Mouse (Mus musculus): ENCODE measurements around the gene Kcnj4. TPM values are rescaled to one million over a fixed set of nuclear protein-coding genes. Genes with fewer than 3 reads are reported as not detected.
"Not testable (repeated sequence)": the region's sequence is repeated elsewhere in the genome, so short reads cannot be mapped to it uniquely, and the experiment has no call there.

Gene Kcnj4
- polyA plus RNA-seq, 1 experiment from 2014 or later: not detected

DNA sequence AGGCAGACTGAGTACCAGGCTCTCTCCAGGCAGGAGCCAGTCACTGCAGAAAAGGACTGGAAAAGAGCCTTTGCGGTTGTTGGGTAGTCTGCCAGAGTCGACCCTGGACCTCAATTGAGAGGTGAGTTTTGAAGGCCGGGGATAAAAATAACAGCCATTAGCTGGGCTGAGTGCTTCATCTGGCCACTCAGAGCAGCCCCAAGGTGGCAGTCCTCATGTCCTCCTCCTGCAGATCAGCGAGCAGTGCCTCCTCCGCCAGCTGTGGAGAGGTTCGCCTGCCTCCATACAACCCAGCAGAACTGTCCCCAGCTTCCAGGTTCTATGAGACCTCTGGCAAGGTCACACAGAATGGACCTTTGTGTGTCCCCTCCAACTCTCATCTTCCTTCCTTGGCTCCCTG lies 27.8 kb downstream of the Kcnj4 start:
- DNase-seq (no peak), ATAC-seq (ENCODE audit: low read depth) (no peak)
- no peak overlapping the region for H3K4me3 ChIP-seq (replicated peaks)
- peaks cover 43% of the 10 kb centered on the region for H3K27me3 ChIP-seq
- H3K9me3 ChIP-seq (replicated peaks): no peaks in the 10 kb centered on the region
- WGBS (ENCODE audit: insufficient replicate concordance): 46% methylated on average over 6 of the region's 6 CpGs
- H3K4me2 ChIP-seq: no peak overlapping the region
- H3K4me1 ChIP-seq (replicated peaks): no peaks in the 10 kb centered on the region
- no peak overlapping the region for H3K27ac ChIP-seq
- no peaks in the 10 kb centered on the region for H3K36me3 ChIP-seq
- H3K9ac ChIP-seq: no peak overlapping the region

DNA sequence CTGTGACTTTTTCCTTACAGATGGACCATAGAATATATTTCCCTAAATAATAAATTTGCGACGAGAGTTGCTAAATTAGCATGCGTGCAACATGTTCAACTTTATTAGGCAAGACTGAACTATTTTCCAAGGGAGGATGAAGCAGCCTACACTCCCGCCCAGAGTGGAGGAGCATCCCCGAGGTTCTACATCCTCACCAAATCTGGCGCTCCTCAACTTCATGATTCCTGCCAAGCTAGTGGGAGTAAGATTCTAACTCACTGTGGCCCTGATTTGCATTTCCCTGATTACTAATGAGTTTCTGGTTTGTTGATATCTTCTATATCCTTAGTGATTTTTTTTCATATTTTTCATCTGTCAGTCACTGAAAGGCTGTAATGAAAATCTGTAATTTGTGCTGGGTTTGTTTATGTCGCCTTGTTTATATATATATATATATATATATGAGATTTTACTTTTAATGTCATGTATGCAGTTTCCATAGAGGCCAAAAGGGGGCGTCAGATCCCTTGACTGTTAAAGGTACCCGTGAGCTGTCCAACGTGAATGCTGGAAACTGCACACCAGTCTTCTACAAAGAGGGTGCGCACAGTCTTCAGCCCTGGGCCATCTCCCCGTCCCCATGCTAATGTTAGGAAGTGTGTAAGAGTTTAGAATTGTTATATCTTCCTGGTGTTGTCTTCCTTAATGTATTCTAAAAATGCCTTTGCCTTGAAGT lies 31.2 kb downstream of the Kcnj4 start:
- Histone ChIP-seq H3K36me3 (no peaks in the 10 kb centered on the region), H3K4me2 (no peak overlapping the region), H3K9ac (no peak overlapping the region), H3K27ac (no peak overlapping the region), H3K9me3 (replicated peaks) (no peaks in the 10 kb centered on the region), H3K27me3 (peaks cover 11% of the 10 kb centered on the region; the same call in 1 of the 2 replicates), H3K4me3 (replicated peaks) (no peak overlapping the region), H3K4me1 (replicated peaks) (no peaks in the 10 kb centered on the region)
- no peak for DNase-seq
- ATAC-seq (ENCODE audit: low read depth): no peak
- 42% methylated on average over 12 of the region's 12 CpGs for WGBS (ENCODE audit: insufficient replicate concordance)

DNA sequence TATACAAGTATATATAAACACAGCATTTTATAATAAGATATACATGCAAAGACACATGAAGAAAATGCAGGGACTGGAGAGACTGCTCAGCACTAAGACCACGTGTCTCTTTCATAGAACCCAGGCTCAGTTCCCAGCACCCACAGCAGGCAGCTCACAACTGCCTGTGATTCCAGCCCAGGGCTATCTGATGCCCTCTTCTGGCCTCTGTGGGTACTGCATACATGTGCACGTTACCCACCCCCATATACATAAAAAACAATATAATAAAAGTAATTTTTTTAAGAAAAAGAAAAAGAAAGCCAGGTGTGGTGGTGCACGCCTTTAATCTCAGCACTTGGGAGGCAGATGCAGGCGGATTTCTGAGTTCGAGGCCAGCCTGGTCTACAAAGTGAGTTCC lies 32.0 kb downstream of the Kcnj4 start:
- 0 out of 2 replicates have a peak, but pooled peaks cover 4% of the 10 kb centered on the region for H3K27me3 ChIP-seq
- H3K4me2 ChIP-seq: no peak overlapping the region
- H3K9me3 ChIP-seq (replicated peaks): no peaks in the 10 kb centered on the region
- H3K27ac ChIP-seq: no peak overlapping the region
- no peak overlapping the region for H3K4me3 ChIP-seq (replicated peaks)
- 60% methylated on average over 5 of the region's 5 CpGs for WGBS (ENCODE audit: insufficient replicate concordance)
- ATAC-seq (ENCODE audit: low read depth) (no peak), DNase-seq (no peak)
- H3K4me1 ChIP-seq (replicated peaks): no peaks in the 10 kb centered on the region
- H3K9ac ChIP-seq: no peak overlapping the region
- no peaks in the 10 kb centered on the region for H3K36me3 ChIP-seq

DNA sequence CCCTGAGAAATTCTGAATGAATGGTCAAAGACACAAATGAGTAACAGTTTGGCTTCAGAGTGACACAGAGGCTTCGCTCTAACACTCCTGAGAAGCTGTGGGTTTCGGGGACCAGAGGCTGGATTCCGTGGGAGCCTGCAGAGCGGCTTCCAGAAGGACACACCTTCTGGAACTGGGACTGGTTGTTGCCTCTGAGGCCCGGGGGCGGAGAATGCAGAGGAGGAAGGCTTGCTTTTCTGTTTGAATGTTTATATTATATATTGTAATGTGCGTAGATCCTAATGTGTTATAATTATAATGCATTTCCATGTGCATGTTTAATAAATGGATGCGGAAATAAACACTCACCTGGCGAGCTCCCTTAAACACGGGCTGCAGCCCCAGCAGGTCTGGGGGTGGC lies 33.9 kb downstream of the Kcnj4 start:
- H3K9ac ChIP-seq: no peak overlapping the region
- DNase-seq: no peak
- H3K27ac ChIP-seq: no peak overlapping the region

DNA sequence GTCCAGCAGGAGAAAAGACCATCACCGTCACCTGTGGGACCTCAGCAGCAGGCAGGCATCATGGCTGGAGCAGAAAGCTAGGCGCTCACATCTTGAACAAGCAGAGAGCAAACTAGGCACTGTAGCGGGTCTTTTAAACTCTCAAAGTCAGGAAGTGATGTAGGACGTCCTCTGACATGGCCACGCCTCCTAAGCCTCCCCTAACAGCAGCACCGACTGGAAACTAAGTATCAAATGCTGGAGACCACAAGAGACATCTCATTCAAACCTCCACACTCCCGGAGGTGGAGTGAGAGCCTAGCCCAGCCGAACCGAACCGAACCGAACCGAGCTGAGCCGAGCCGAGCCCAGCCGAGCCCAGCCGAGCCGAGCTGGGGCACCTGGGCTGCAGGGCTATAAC lies 34.5 kb downstream of the Kcnj4 start:
- Histone ChIP-seq H3K9ac (no peak overlapping the region), H3K36me3 (no peaks in the 10 kb centered on the region), H3K9me3 (replicated peaks) (no peaks in the 10 kb centered on the region), H3K4me2 (peak overlapping the region; percentile 26; the same call in 1 of the 2 replicates), H3K27ac (no peak overlapping the region), H3K4me3 (replicated peaks) (no peak overlapping the region), H3K27me3 (peaks cover 6% of the 10 kb centered on the region; the same call in 1 of the 2 replicates), H3K4me1 (replicated peaks) (peaks cover 5% of the 10 kb centered on the region; the same call in 1 of the 2 replicates)
- ATAC-seq (ENCODE audit: low read depth): no peak
- WGBS (ENCODE audit: insufficient replicate concordance): 22% methylated on average over 17 of the region's 17 CpGs
- DNase-seq: no peak

More for the DNA sequence above, 33.9 kb downstream of the Kcnj4 start:
- no peaks in the 10 kb centered on the region for H3K9me3 ChIP-seq (replicated peaks)
- 52% methylated on average over 10 of the region's 10 CpGs for WGBS (ENCODE audit: insufficient replicate concordance)
- no peak overlapping the region for H3K4me3 ChIP-seq (replicated peaks)
- peaks cover 5% of the 10 kb centered on the region; the same call in 1 of the 2 replicates for H3K4me1 ChIP-seq (replicated peaks)
- ATAC-seq (ENCODE audit: low read depth): no peak
- no peaks in the 10 kb centered on the region for H3K36me3 ChIP-seq
- H3K4me2 ChIP-seq: no peak overlapping the region
- H3K27me3 ChIP-seq: peaks cover 6% of the 10 kb centered on the region; the same call in 1 of the 2 replicates

DNA sequence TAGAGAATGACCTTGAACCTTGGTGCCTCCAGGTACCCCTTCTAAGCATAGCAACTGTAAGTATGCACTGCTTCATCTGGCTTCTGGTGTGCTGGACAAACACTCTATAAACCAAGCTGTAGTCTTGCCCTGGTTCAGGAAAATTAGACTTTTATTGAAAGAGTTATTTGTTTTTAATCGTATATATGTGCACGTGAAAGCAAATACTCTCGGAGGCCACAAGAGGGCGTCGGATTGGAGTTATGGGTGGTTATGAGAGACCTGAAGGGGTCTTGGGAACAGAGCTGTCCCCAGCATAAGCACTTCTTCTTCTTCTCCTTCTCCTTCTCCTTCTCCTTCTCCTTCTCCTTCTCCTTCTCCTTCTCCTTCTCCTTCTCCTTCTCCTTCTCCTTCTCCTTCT lies 35.5 kb downstream of the Kcnj4 start:
- no peaks in the 10 kb centered on the region for H3K9me3 ChIP-seq (replicated peaks)
- H3K27me3 ChIP-seq: peaks cover 6% of the 10 kb centered on the region; the same call in 1 of the 2 replicates
- ATAC-seq (ENCODE audit: low read depth) (no peak), DNase-seq (no peak)
- H3K27ac ChIP-seq: no peak overlapping the region
- no peak overlapping the region for H3K9ac ChIP-seq
- H3K36me3 ChIP-seq: no peaks in the 10 kb centered on the region
- no peak overlapping the region for H3K4me3 ChIP-seq (replicated peaks)
- no peak overlapping the region for H3K4me2 ChIP-seq
- 58% methylated on average over 5 of the region's 5 CpGs for WGBS (ENCODE audit: insufficient replicate concordance)
- peaks cover 5% of the 10 kb centered on the region; the same call in 1 of the 2 replicates for H3K4me1 ChIP-seq (replicated peaks)

DNA sequence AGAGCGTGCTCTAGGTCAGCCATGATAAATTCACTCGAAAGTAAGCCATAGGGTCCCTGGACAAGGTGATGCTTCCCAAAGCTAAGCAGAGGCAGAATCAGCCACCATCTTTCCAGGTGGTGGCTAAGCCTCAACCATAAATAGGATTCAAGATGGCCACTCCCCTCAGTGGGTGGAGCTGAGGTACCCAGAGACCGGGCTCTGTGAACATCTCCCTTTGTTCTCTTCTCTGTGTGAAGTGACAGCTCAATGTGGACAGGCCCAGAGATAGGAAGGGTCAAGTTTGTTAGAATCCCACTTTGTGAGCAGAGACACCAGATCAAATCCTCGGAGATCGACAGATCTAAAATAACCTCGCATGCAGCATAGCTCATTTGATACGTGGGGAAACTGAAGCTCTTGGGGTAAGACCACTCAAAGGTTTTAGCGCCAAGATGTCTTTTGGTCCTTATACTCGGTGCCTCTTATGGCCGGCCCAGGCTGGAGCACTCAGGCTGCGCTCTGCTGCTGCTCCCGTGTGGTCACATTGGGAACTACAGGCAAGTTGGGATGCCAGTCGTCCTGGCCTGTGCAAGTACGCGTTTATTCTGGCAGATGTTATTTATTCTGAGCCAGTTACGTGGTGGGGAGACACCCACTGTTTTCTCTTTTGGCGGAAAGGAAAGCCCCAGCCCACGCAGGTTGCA lies 38.3 kb downstream of the Kcnj4 start:
- Histone ChIP-seq H3K27me3 (peaks cover 28% of the 10 kb centered on the region), H3K36me3 (no peaks in the 10 kb centered on the region), H3K9me3 (replicated peaks) (no peaks in the 10 kb centered on the region), H3K4me3 (replicated peaks) (no peak overlapping the region), H3K4me1 (replicated peaks) (peaks cover 5% of the 10 kb centered on the region; the same call in 1 of the 2 replicates), H3K9ac (no peak overlapping the region), H3K27ac (no peak overlapping the region), H3K4me2 (no peak overlapping the region)
- peak; percentile 54 for DNase-seq
- ATAC-seq (ENCODE audit: low read depth): no peak
- WGBS (ENCODE audit: insufficient replicate concordance): 5% methylated on average over 18 of the region's 18 CpGs

DNA sequence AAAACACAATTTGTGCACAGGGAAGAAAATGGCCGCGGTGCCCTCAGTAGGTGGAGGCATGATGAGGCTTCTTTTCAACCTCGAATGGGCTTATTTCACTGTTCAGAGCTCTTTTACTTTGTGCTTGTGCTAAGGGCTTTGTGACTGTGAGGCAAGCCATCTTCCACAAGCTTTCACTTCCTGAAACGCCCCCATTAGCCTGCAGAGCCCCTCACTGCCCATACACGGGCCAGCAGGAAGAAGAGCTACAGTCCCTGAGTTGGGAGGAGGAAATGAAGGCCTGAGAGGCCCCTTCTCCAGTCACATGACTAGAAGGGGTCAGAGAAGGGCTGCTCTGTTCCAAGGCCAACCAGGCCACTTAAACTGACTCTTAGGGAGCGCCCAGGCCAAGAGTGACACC lies 48.5 kb downstream of the Kcnj4 start:
- WGBS (ENCODE audit: insufficient replicate concordance): 52% methylated on average over 6 of the region's 6 CpGs
- ATAC-seq (ENCODE audit: low read depth) (0 out of 2 replicates have a peak, but pooled peaks have one; percentile 23), DNase-seq (no peak)
- Histone ChIP-seq H3K4me2 (no peak overlapping the region), H3K4me3 (replicated peaks) (no peak overlapping the region), H3K9me3 (replicated peaks) (no peaks in the 10 kb centered on the region), H3K27ac (0 out of 2 replicates have a peak overlapping the region, but pooled peaks have one; percentile 25), H3K9ac (no peak overlapping the region), H3K36me3 (no peaks in the 10 kb centered on the region), H3K27me3 (peaks cover 8% of the 10 kb centered on the region; the same call in 1 of the 2 replicates), H3K4me1 (replicated peaks) (peaks cover 18% of the 10 kb centered on the region)

DNA sequence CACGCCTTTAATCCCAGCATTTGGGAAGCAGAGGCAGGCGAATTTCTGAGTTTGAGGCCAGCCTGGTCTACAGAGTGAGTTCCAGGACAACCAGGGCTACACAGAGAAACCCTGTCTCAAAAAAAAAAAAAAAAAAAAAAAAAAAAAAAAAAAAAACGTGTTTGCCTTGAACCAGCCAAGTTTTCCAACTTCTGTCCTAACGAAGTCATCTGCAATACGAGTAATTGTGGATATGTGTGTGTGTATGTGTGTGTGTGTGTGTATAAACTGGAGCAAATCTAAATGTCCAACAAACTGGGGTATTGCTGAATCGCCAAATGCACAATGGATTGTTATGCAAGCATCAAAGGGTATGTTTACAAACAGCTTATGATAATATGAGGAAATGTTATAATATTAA lies 48.9 kb downstream of the Kcnj4 start:
- WGBS (ENCODE audit: insufficient replicate concordance): 49% methylated on average over 6 of the region's 6 CpGs
- not testable (repeated sequence) for H3K9me3 ChIP-seq (replicated peaks); H3K9ac ChIP-seq; ATAC-seq (ENCODE audit: low read depth); DNase-seq; H3K27ac ChIP-seq; H3K4me2 ChIP-seq; H3K4me3 ChIP-seq (replicated peaks); H3K27me3 ChIP-seq; H3K36me3 ChIP-seq
- peaks cover 18% of the 10 kb centered on the region for H3K4me1 ChIP-seq (replicated peaks)

DNA sequence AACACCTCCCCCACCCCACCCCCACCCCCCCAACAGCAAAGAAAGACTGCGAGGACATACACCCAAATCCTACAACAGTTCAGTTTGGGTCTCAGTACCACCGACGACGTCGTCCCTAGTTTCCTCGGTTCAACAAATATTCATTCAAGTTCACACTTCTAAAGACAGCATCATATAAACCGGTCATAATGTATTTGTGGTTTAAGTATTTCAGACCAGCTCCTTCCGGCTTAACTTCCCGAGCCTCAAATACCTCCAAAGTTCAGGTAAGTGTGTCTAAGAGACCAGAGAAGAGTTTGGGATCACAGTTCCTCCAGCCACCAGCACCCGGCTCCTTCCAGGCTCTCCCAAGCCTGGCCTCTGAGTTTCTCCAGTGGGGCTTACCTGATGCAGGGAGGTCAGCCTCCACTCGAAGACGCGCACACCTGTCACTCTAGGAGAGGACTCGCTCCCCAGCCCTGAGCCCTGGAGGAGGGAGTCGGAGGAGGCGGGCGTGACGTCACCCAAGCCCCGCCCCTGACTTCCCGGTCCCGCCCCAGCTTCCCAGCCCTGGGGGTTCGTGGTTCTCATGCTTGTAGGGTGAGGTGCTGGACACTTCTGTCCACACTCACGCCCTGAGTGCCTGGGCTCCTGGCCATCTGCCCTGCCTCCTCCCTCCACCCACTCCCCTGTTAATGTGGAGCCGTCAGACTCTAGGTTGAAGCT lies 49.8 kb downstream of the Kcnj4 start, which contains the start of gene Csnk1e:
Csnk1e (minus strand) TSS at position 461 of the 705 bp plus-strand sequence.
- H3K9me3 ChIP-seq (replicated peaks): no peaks in the 10 kb centered on the region
- peak within 1 kb of the TSS; percentile 35 for H3K4me3 ChIP-seq (replicated peaks)
- no peak within 1 kb of the TSS for H3K27ac ChIP-seq
- ATAC-seq (ENCODE audit: low read depth) (peak; percentile 70), DNase-seq (peak; percentile 44)
- no peaks in the 10 kb centered on the region for H3K27me3 ChIP-seq
- peaks cover 18% of the 10 kb centered on the region for H3K4me1 ChIP-seq (replicated peaks)
- H3K9ac ChIP-seq: peak within 1 kb of the TSS; percentile 52
- 4% methylated on average over 24 of the region's 24 CpGs for WGBS (ENCODE audit: insufficient replicate concordance)
- H3K36me3 ChIP-seq: no peaks in the 10 kb centered on the region
- H3K4me2 ChIP-seq: peak within 1 kb of the TSS; percentile 62

DNA sequence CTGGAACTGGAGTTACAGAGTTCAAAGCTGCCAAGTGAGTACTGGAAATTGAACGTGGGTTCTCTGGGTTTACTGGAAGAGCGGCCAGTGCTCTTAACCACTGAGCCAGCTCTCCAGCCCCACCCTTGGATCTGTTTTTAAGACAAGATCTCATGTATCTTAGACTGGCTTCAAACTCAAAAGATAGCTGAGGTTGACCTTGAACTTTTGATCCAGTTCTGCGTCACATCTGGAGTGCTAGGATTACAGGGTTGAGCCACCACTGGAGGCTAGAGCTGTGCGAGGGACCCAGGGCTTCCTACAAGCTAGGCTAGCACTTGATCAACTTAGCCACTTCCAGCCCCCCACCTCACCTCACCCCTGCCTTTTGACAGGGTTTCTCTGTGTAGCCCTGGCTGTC lies 51.2 kb downstream of the Kcnj4 start:
- H3K27me3 ChIP-seq: no peaks in the 10 kb centered on the region
- H3K4me3 ChIP-seq (replicated peaks): no peak overlapping the region
- no peak for DNase-seq
- no peak overlapping the region for H3K4me2 ChIP-seq
- H3K9me3 ChIP-seq (replicated peaks): no peaks in the 10 kb centered on the region
- no peak for ATAC-seq (ENCODE audit: low read depth)
- WGBS (ENCODE audit: insufficient replicate concordance): 73% methylated on average over 4 of the region's 4 CpGs
- H3K9ac ChIP-seq: no peak overlapping the region
- peaks cover 18% of the 10 kb centered on the region for H3K4me1 ChIP-seq (replicated peaks)
- no peaks in the 10 kb centered on the region for H3K36me3 ChIP-seq
- no peak overlapping the region for H3K27ac ChIP-seq

All from liver, embryonic 13.5 days (tissue).